Mouse (Mus musculus): ENCODE data around the gene Actn1. TPM values are rescaled to one million over a fixed set of nuclear protein-coding genes. Genes with fewer than 3 reads are reported as not detected.
A peak's percentile ranks its signal among the peaks of the same experiment; 100 is the strongest.
"Not testable (repeated sequence)": the region's sequence is repeated elsewhere in the genome, so short reads cannot be mapped to it uniquely, and the experiment has no call there.

The Actn1 gene
- polyA plus RNA-seq, 1 experiment from 2014 or later, result 81.7 TPM

DNA sequence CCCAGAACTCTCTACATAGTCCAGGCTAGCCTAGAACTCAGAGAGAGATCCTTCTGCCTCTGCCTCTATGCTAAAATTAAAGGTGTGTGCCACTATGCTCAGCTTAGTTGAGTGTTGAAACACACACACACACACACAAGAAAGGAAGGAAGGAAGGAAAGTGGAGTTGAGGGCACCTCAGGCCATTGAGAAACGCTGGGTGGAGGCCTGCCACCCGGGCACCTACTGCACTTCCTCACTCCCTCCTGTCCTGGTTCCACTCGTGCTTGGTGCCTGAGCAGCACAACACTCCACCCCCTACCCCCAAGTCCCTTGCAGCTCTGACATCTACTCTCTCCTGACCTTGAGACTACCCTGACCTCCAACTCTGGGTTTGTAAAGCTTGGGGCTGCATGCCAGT is 29.6 kb upstream of the Actn1 start:
- WGBS, result 53% methylated on average over 3 of the region's 3 CpGs
- Histone ChIP-seq H3K4me3 (ENCODE audit: low read depth, low read length) (no peak overlapping the region), H3K27ac (ENCODE audit: low read length) (no peak overlapping the region), H3K4me2 (replicated peaks; ENCODE audit: low read depth, low read length) (no peak overlapping the region), H3K27me3 (ENCODE audit: control insufficient read depth, insufficient read depth, low read length) (no peaks in the 10 kb centered on the region), H3K9ac (replicated peaks; ENCODE audit: low read depth, low read length) (no peak overlapping the region), H3K36me3 (ENCODE audit: control insufficient read depth, insufficient read depth, low read length) (no peaks in the 10 kb centered on the region), H3K4me1 (ENCODE audit: control insufficient read depth, insufficient read depth, low read length) (no peaks in the 10 kb centered on the region), H3K9me3 (ENCODE audit: control insufficient read depth, low read depth, low read length) (no peaks in the 10 kb centered on the region)
- no peak for ATAC-seq (ENCODE audit: insufficient number of reproducible peaks, insufficient read depth, low FRiP score, low read depth)

DNA sequence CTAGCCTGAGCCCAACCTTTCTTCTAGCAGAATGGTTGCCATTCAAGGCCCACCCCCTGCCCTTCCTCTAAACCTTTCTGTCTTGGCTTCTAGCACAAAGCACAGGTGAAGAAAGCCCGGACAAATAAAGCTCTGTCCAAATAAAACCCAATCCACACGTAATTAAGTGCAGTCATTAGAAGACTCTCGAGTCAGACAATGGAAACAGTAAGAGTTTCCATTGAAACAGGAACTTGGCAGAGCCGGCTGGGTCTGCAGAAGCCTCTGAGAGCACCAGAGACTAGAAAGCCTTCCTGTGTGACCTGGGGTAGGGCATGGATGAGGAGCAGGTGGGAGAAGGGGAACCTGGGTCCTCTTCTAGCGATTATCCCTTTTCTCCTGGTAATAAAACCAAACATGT is 25.7 kb upstream of the Actn1 start:
- no peak for ATAC-seq (ENCODE audit: insufficient number of reproducible peaks, insufficient read depth, low FRiP score, low read depth)
- Histone ChIP-seq H3K4me3 (ENCODE audit: low read depth, low read length) (no peak overlapping the region), H3K27ac (ENCODE audit: low read length) (no peak overlapping the region), H3K9ac (replicated peaks; ENCODE audit: low read depth, low read length) (no peak overlapping the region), H3K36me3 (ENCODE audit: control insufficient read depth, insufficient read depth, low read length) (no peaks in the 10 kb centered on the region), H3K4me2 (replicated peaks; ENCODE audit: low read depth, low read length) (no peak overlapping the region), H3K27me3 (ENCODE audit: control insufficient read depth, insufficient read depth, low read length) (no peaks in the 10 kb centered on the region), H3K9me3 (ENCODE audit: control insufficient read depth, low read depth, low read length) (no peaks in the 10 kb centered on the region), H3K4me1 (ENCODE audit: control insufficient read depth, insufficient read depth, low read length) (no peaks in the 10 kb centered on the region)
- WGBS, result 57% methylated on average over 5 of the region's 5 CpGs

- 83% methylated on average over 2 of the region's 2 CpGs for WGBS
- not testable (repeated sequence) for H3K4me3 ChIP-seq (ENCODE audit: low read depth, low read length); H3K27ac ChIP-seq (ENCODE audit: low read length); H3K4me1 ChIP-seq (ENCODE audit: control insufficient read depth, insufficient read depth, low read length); H3K27me3 ChIP-seq (ENCODE audit: control insufficient read depth, insufficient read depth, low read length); H3K4me2 ChIP-seq (replicated peaks; ENCODE audit: low read depth, low read length); H3K9me3 ChIP-seq (ENCODE audit: control insufficient read depth, low read depth, low read length); ATAC-seq (ENCODE audit: insufficient number of reproducible peaks, insufficient read depth, low FRiP score, low read depth); H3K36me3 ChIP-seq (ENCODE audit: control insufficient read depth, insufficient read depth, low read length); H3K9ac ChIP-seq (replicated peaks; ENCODE audit: low read depth, low read length)
Measured at GRCm38 (mm10) chr12:80284251-80284650, 24.1 kb upstream of the Actn1 start.

GRCm38 (mm10) chr12:80278866-80279265 is 18.7 kb upstream of the Actn1 start:
- no peak overlapping the region for H3K4me2 ChIP-seq (replicated peaks; ENCODE audit: low read depth, low read length)
- no peaks in the 10 kb centered on the region for H3K27me3 ChIP-seq (ENCODE audit: control insufficient read depth, insufficient read depth, low read length)
- no peak overlapping the region for H3K27ac ChIP-seq (ENCODE audit: low read length)
- no peak overlapping the region for H3K9ac ChIP-seq (replicated peaks; ENCODE audit: low read depth, low read length)
- 0 out of 2 replicates have a peak, but pooled peaks cover 3% of the 10 kb centered on the region for H3K4me1 ChIP-seq (ENCODE audit: control insufficient read depth, insufficient read depth, low read length)
- no peaks in the 10 kb centered on the region for H3K9me3 ChIP-seq (ENCODE audit: control insufficient read depth, low read depth, low read length)
- no peaks in the 10 kb centered on the region for H3K36me3 ChIP-seq (ENCODE audit: control insufficient read depth, insufficient read depth, low read length)
- H3K4me3 ChIP-seq (ENCODE audit: low read depth, low read length), result no peak overlapping the region
- no peak for ATAC-seq (ENCODE audit: insufficient number of reproducible peaks, insufficient read depth, low FRiP score, low read depth)
- 80% methylated on average over 10 of the region's 10 CpGs for WGBS

GRCm38 (mm10) chr12:80277428-80277827 is 17.3 kb upstream of the Actn1 start:
- no peaks in the 10 kb centered on the region for H3K36me3 ChIP-seq (ENCODE audit: control insufficient read depth, insufficient read depth, low read length)
- no peaks in the 10 kb centered on the region for H3K27me3 ChIP-seq (ENCODE audit: control insufficient read depth, insufficient read depth, low read length)
- no peak overlapping the region for H3K9ac ChIP-seq (replicated peaks; ENCODE audit: low read depth, low read length)
- H3K9me3 ChIP-seq (ENCODE audit: control insufficient read depth, low read depth, low read length), result no peaks in the 10 kb centered on the region
- H3K4me1 ChIP-seq (ENCODE audit: control insufficient read depth, insufficient read depth, low read length), result 0 out of 2 replicates have a peak, but pooled peaks cover 3% of the 10 kb centered on the region
- WGBS, result 84% methylated on average over 8 of the region's 8 CpGs
- no peak overlapping the region for H3K4me3 ChIP-seq (ENCODE audit: low read depth, low read length)
- H3K4me2 ChIP-seq (replicated peaks; ENCODE audit: low read depth, low read length), result no peak overlapping the region
- H3K27ac ChIP-seq (ENCODE audit: low read length), result no peak overlapping the region
- ATAC-seq (ENCODE audit: insufficient number of reproducible peaks, insufficient read depth, low FRiP score, low read depth), result no peak

- peak; percentile 34; the same call in 1 of the 2 replicates for ATAC-seq (ENCODE audit: insufficient number of reproducible peaks, insufficient read depth, low FRiP score, low read depth)
- Histone ChIP-seq H3K4me3 (ENCODE audit: low read depth, low read length) (no peak overlapping the region), H3K4me2 (replicated peaks; ENCODE audit: low read depth, low read length) (no peak overlapping the region), H3K36me3 (ENCODE audit: control insufficient read depth, insufficient read depth, low read length) (no peaks in the 10 kb centered on the region), H3K27ac (ENCODE audit: low read length) (no peak overlapping the region; the same call in 1 of the 2 replicates), H3K4me1 (ENCODE audit: control insufficient read depth, insufficient read depth, low read length) (peaks cover 10% of the 10 kb centered on the region; the same call in 1 of the 2 replicates), H3K9me3 (ENCODE audit: control insufficient read depth, low read depth, low read length) (no peaks in the 10 kb centered on the region), H3K9ac (replicated peaks; ENCODE audit: low read depth, low read length) (no peak overlapping the region), H3K27me3 (ENCODE audit: control insufficient read depth, insufficient read depth, low read length) (no peaks in the 10 kb centered on the region)
- WGBS, result 71% methylated on average over 5 of the region's 5 CpGs
Measured at GRCm38 (mm10) chr12:80275187-80275820, 15.1 kb upstream of the Actn1 start.

DNA sequence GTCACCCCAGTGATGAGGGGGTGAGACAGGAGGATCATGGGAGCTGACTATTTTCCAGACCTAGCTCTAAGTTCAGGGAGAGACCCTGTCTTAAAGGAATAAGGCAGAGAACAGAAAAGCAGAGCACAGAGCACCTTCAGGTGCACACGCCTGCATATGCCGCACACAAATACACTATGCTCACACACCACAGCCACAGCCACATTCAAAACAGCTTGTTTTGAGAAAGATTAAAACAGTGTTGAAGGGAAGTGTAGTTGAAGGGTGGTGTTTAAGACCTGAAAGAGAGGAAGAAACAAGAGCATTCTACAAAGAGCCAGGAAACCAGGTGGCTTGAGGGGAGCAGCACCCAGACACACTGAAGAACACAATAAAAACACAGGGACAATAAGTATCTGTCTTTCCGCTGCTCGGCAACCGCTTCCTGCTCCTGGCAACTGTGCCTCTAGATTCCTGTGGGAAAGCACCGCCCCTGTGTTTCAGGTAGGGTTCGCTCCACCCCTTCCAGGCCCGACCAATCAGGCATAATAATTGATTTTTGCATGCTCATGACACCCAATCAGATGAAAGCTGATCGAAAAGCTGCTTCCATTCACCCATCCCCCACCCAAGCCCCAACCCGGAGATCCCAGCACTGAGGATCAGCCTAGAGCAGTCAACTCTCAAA is 13.0 kb upstream of the Actn1 start:
- no peak overlapping the region for H3K9ac ChIP-seq (replicated peaks; ENCODE audit: low read depth, low read length)
- H3K9me3 ChIP-seq (ENCODE audit: control insufficient read depth, low read depth, low read length), result no peaks in the 10 kb centered on the region
- H3K27me3 ChIP-seq (ENCODE audit: control insufficient read depth, insufficient read depth, low read length), result no peaks in the 10 kb centered on the region
- H3K4me3 ChIP-seq (ENCODE audit: low read depth, low read length), result no peak overlapping the region
- WGBS, result 21% methylated on average over 10 of the region's 10 CpGs
- H3K36me3 ChIP-seq (ENCODE audit: control insufficient read depth, insufficient read depth, low read length), result no peaks in the 10 kb centered on the region
- peak overlapping the region; percentile 11; the same call in 1 of the 2 replicates for H3K27ac ChIP-seq (ENCODE audit: low read length)
- peaks cover 10% of the 10 kb centered on the region; the same call in 1 of the 2 replicates for H3K4me1 ChIP-seq (ENCODE audit: control insufficient read depth, insufficient read depth, low read length)
- H3K4me2 ChIP-seq (replicated peaks; ENCODE audit: low read depth, low read length), result no peak overlapping the region
- ATAC-seq (ENCODE audit: insufficient number of reproducible peaks, insufficient read depth, low FRiP score, low read depth), result peak; percentile 38; the same call in 1 of the 2 replicates

DNA sequence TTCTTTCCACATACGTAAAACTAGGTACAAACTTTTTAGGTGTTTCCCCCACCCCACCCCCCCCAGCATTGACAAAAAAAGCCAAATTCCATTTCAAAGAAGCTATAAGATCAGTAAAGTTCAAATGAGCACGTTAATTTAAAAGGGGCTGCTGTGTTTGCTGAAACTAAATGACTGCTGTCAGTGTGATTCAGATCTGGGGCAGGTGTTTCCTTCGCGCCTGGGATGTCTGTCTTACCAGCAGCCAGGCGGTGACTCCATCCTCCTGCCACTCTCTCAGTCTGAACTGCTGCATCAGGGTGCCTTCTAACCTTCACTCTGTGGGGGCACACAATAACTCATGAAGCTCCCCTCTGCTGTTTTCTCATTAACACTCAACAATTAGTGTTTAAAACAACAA is 11.6 kb upstream of the Actn1 start:
- no peaks in the 10 kb centered on the region for H3K36me3 ChIP-seq (ENCODE audit: control insufficient read depth, insufficient read depth, low read length)
- no peak for ATAC-seq (ENCODE audit: insufficient number of reproducible peaks, insufficient read depth, low FRiP score, low read depth)
- H3K27ac ChIP-seq (ENCODE audit: low read length), result no peak overlapping the region
- H3K9me3 ChIP-seq (ENCODE audit: control insufficient read depth, low read depth, low read length), result no peaks in the 10 kb centered on the region
- H3K4me1 ChIP-seq (ENCODE audit: control insufficient read depth, insufficient read depth, low read length), result peaks cover 10% of the 10 kb centered on the region; the same call in 1 of the 2 replicates
- H3K4me2 ChIP-seq (replicated peaks; ENCODE audit: low read depth, low read length), result no peak overlapping the region
- no peak overlapping the region for H3K9ac ChIP-seq (replicated peaks; ENCODE audit: low read depth, low read length)
- WGBS, result 35% methylated on average over 5 of the region's 5 CpGs
- no peak overlapping the region for H3K4me3 ChIP-seq (ENCODE audit: low read depth, low read length)
- H3K27me3 ChIP-seq (ENCODE audit: control insufficient read depth, insufficient read depth, low read length), result no peaks in the 10 kb centered on the region

All from stomach, embryonic 14.5 days (tissue).